Mouse (Mus musculus): ENCODE measurements around the gene Ppp1r9a. TPM values are rescaled to one million over a fixed set of nuclear protein-coding genes. Genes with fewer than 3 reads are reported as not detected.

Gene Ppp1r9a
- polyA plus RNA-seq, 1 experiment from 2014 or later, result 51.7 TPM

DNA sequence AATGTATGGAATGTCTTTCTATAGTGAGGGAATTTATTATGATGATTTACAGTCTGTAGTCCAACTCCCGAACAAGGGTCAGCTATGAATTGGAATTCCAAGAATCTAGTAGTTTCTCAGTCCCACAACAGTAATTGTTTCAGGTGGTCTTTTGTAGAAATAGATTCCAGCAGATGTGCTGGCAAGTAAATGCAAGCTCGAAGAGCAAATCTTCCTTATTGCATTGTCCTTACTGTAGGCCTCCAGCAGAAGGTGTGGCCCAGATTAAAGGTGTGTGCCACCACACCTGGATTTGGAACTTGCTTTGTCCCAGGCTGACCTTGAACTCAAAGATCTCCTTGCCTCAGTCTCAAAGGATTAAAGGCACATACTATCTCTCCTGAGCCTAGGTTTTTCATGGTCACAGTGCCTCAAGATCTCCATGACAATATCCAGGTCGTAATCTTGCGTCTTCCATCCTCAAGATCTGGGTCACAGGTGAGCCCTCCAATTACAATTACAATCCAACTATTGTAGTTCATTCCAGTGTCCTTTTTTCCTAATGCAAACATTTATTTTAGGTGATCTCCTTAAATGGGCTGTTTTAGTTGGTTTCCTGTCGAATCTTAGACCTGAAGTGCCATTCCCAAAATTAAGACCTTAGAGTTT, 130.4 kb downstream of the Ppp1r9a start:
- WGBS, result 91% methylated on average over 5 of the region's 5 CpGs
- H3K27ac ChIP-seq, result no peak overlapping the region
- no peak for ATAC-seq (replicated peaks)

GRCm38 (mm10) chr6:5037225-5037624, 134.5 kb downstream of the Ppp1r9a start:
- Histone ChIP-seq H3K27me3 (replicated peaks) (no peaks in the 10 kb centered on the region), H3K4me1 (no peaks in the 10 kb centered on the region), H3K9ac (no peak overlapping the region), H3K36me3 (replicated peaks) (no peaks in the 10 kb centered on the region), H3K4me2 (no peak overlapping the region), H3K9me3 (no peaks in the 10 kb centered on the region), H3K27ac (no peak overlapping the region), H3K4me3 (no peak overlapping the region)
- ATAC-seq (replicated peaks), result no peak
- WGBS, result 75% methylated on average over 4 of the region's 4 CpGs

More for the DNA sequence above, 130.4 kb downstream of the Ppp1r9a start:
- no peak overlapping the region for H3K4me2 ChIP-seq
- no peak overlapping the region for H3K9ac ChIP-seq
- H3K4me3 ChIP-seq, result no peak overlapping the region
- H3K9me3 ChIP-seq, result no peaks in the 10 kb centered on the region
- H3K4me1 ChIP-seq, result no peaks in the 10 kb centered on the region
- H3K27me3 ChIP-seq (replicated peaks), result no peaks in the 10 kb centered on the region
- no peaks in the 10 kb centered on the region for H3K36me3 ChIP-seq (replicated peaks)

DNA sequence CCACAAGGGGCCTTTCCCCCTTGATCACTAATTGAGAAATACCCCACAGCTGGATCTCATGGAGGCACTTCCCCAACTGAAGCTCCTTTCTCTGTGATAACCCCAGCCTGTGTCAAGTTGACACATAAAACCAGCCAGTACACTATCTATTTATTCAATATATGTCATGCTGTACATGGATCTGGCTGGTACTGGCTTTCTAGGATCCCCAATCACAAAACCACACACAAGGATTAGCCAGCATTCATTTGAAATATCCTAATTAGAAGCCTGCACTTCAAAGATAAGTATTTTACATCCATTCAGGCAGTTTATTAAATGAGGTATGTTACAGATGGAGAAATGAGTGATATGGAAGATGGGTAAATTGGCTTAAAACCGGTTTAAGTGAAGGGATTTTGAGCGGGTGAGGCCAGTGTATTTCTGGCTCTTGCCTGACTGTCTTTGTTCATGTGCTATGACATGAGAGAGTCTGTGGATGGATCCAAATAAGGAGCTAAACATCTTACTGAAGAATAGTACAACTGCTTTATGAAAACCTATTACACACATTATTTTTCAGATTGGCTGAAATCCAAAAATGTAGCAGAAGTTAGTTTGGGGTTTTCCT, 135.5 kb downstream of the Ppp1r9a start:
- H3K4me1 ChIP-seq, result no peaks in the 10 kb centered on the region
- no peaks in the 10 kb centered on the region for H3K9me3 ChIP-seq
- H3K36me3 ChIP-seq (replicated peaks), result no peaks in the 10 kb centered on the region
- no peak overlapping the region for H3K27ac ChIP-seq
- ATAC-seq (replicated peaks), result peak; percentile 57
- no peak overlapping the region for H3K4me2 ChIP-seq
- no peak overlapping the region for H3K9ac ChIP-seq
- H3K4me3 ChIP-seq, result no peak overlapping the region
- 79% methylated on average over 2 of the region's 2 CpGs for WGBS
- H3K27me3 ChIP-seq (replicated peaks), result no peaks in the 10 kb centered on the region

DNA sequence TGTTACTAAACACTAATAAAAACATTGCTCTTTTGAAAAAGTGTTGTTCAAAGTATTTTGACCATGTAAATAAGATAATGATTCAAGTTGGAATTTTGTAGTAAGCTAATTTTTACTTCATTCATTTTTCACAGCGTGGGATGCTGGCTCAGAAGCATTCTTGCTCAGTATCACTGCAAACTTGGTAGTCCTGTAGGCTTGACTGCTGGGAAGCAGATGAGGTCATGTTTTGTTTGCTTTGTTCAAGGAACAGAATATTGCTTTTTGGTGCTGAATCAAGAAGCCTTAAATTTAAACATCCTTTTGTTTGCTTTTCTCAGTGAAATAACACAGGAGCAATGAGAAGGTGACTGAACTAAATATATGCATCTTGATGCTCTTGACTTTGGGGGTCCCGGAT, 136.6 kb downstream of the Ppp1r9a start:
- WGBS, result 66% methylated on average over 2 of the region's 2 CpGs
- no peaks in the 10 kb centered on the region for H3K9me3 ChIP-seq
- no peaks in the 10 kb centered on the region for H3K36me3 ChIP-seq (replicated peaks)
- H3K9ac ChIP-seq, result no peak overlapping the region
- no peaks in the 10 kb centered on the region for H3K27me3 ChIP-seq (replicated peaks)
- no peak overlapping the region for H3K27ac ChIP-seq
- H3K4me1 ChIP-seq, result no peaks in the 10 kb centered on the region
- H3K4me3 ChIP-seq, result no peak overlapping the region
- no peak for ATAC-seq (replicated peaks)
- H3K4me2 ChIP-seq, result no peak overlapping the region

DNA sequence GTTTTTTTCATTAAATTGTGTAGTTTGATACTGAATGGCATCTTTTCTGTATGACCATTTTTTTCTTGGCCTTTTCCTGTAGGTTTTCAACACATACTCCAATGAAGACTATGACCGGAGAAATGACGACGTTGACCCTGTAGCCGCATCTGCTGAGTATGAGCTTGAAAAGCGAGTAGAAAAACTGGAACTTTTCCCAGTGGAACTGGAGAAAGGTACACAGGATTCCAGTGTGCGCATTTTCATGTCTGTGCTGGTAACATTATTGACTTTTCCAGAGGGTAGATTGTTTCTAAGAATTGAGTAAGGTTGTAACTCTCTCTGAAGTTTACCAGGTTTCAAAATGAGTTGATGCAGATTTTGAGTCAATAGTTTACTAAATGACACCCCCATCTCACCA, 143.1 kb downstream of the Ppp1r9a start:
- H3K4me3 ChIP-seq, result no peak overlapping the region
- no peak overlapping the region for H3K9ac ChIP-seq
- no peak overlapping the region for H3K27ac ChIP-seq
- WGBS, result 98% methylated on average over 6 of the region's 6 CpGs
- no peak for ATAC-seq (replicated peaks)
- H3K9me3 ChIP-seq, result no peaks in the 10 kb centered on the region
- H3K27me3 ChIP-seq (replicated peaks), result no peaks in the 10 kb centered on the region
- H3K4me1 ChIP-seq, result no peaks in the 10 kb centered on the region
- H3K4me2 ChIP-seq, result no peak overlapping the region
- H3K36me3 ChIP-seq (replicated peaks), result no peaks in the 10 kb centered on the region

- H3K4me1 ChIP-seq, result no peaks in the 10 kb centered on the region
- no peaks in the 10 kb centered on the region for H3K9me3 ChIP-seq
- H3K9ac ChIP-seq, result no peak overlapping the region
- H3K4me3 ChIP-seq, result no peak overlapping the region
- H3K27me3 ChIP-seq (replicated peaks), result no peaks in the 10 kb centered on the region
- WGBS, result 93% methylated on average over 3 of the region's 3 CpGs
- ATAC-seq (replicated peaks), result no peak
- no peak overlapping the region for H3K4me2 ChIP-seq
- no peak overlapping the region for H3K27ac ChIP-seq
- no peaks in the 10 kb centered on the region for H3K36me3 ChIP-seq (replicated peaks)
These were observed 145.3 kb downstream of the Ppp1r9a start for GRCm38 (mm10) chr6:5048025-5048424.

GRCm38 (mm10) chr6:5052309-5052708, 149.6 kb downstream of the Ppp1r9a start:
- Histone ChIP-seq H3K9me3 (no peaks in the 10 kb centered on the region), H3K4me2 (no peak overlapping the region), H3K27ac (no peak overlapping the region), H3K27me3 (replicated peaks) (no peaks in the 10 kb centered on the region), H3K4me1 (no peaks in the 10 kb centered on the region), H3K36me3 (replicated peaks) (no peaks in the 10 kb centered on the region), H3K4me3 (no peak overlapping the region), H3K9ac (no peak overlapping the region)
- 84% methylated on average over 2 of the region's 2 CpGs for WGBS
- ATAC-seq (replicated peaks), result no peak

- 90% methylated on average over 4 of the region's 4 CpGs for WGBS
- no peaks in the 10 kb centered on the region for H3K4me1 ChIP-seq
These were observed 151.9 kb downstream of the Ppp1r9a start for GRCm38 (mm10) chr6:5054446-5055095.

DNA sequence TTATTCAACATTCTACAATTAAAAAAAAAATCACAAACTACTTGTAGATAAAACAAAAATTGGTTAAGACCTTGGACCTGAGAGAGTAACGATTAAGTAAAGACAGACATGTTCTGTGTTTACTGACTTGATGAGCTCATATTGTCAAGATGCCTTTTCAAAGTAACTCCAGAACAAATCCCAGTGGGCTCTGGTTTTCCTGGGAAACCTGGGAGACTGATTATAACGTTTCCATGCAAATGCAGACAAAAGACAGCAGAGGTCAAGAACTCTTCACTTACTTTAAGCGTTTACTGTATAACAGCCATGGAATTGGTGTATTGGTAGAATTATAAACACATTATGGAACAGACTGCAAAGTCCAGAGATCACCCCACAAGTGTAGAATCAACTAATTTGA, 172.0 kb downstream of the Ppp1r9a start:
- Histone ChIP-seq H3K9ac (no peak overlapping the region), H3K27ac (no peak overlapping the region), H3K36me3 (replicated peaks) (no peaks in the 10 kb centered on the region), H3K4me1 (no peaks in the 10 kb centered on the region), H3K27me3 (replicated peaks) (no peaks in the 10 kb centered on the region), H3K4me3 (no peak overlapping the region), H3K4me2 (no peak overlapping the region), H3K9me3 (no peaks in the 10 kb centered on the region)
- ATAC-seq (replicated peaks), result no peak
- 68% methylated on average over 3 of the region's 3 CpGs for WGBS

More at GRCm38 (mm10) chr6:5054446-5055095, 151.9 kb downstream of the Ppp1r9a start:
- no peak overlapping the region for H3K4me2 ChIP-seq
- no peak overlapping the region for H3K27ac ChIP-seq
- no peak for ATAC-seq (replicated peaks)
- H3K36me3 ChIP-seq (replicated peaks), result no peaks in the 10 kb centered on the region
- no peaks in the 10 kb centered on the region for H3K9me3 ChIP-seq
- H3K27me3 ChIP-seq (replicated peaks), result no peaks in the 10 kb centered on the region
- H3K4me3 ChIP-seq, result no peak overlapping the region
- H3K9ac ChIP-seq, result no peak overlapping the region

DNA sequence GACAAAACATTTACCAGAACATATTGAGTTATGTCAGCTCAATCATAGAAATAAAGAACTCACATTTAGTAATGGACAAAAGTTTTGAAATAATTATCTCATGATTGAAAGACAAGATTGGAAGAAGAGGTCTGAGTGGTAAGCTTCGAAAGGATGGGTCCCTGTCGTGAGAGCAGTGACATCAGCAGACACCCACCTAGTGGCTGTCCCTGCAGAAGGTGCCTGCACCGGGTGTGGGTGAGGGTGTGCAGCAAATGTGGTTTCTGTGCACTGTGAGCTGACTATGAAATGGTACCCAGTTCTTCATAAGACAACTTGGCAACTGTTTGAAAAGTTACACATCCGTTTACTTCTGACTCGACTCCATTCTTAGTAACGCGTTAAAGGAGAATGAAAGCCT, 173.0 kb downstream of the Ppp1r9a start:
- Histone ChIP-seq H3K27me3 (replicated peaks) (no peaks in the 10 kb centered on the region), H3K4me3 (no peak overlapping the region), H3K4me1 (peaks cover 8% of the 10 kb centered on the region; the same call in 1 of the 2 replicates), H3K36me3 (replicated peaks) (no peaks in the 10 kb centered on the region), H3K4me2 (no peak overlapping the region), H3K27ac (no peak overlapping the region), H3K9ac (no peak overlapping the region), H3K9me3 (no peaks in the 10 kb centered on the region)
- 94% methylated on average over 7 of the region's 7 CpGs for WGBS
- no peak for ATAC-seq (replicated peaks)

DNA sequence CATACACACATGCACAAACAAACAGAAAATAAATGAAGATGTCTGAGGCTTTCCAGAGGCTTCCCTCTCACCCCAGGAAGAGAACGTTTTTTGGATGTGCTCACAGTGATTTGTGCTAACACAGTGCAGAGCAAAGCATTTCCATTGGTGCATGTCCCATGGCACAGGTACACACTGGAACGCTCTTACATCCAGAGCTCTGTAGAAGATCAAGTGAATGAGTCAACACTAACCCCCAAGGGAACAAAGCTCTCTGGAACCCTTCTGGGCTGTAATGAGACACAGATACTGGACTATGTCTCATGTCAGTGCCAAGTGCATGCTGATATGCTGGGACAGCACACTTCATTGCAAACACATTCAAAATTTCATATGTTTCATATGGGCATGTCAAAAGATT, 175.3 kb downstream of the Ppp1r9a start:
- no peaks in the 10 kb centered on the region for H3K36me3 ChIP-seq (replicated peaks)
- WGBS, result 80% methylated on average over 2 of the region's 2 CpGs
- no peak overlapping the region for H3K4me2 ChIP-seq

DNA sequence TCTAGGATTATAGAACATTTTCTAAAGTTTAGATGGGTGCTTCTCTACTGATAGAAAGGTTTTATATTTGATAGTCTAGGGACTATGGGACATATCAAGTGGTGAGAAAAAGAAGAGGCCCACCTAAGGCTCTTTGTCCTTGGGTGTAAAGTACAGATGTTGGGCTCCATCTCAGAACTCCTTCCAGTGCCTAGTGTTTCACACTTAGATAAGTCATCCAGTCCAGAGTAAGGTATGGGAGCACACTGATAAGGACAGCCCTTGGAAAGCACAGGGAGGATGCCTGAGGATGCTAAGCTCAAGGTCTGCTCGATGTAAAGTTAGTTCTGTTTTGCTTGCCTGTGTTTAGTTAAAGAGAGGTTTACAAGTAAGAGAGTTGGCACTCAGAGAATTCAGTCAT, 176.4 kb downstream of the Ppp1r9a start:
- H3K27ac ChIP-seq, result no peak overlapping the region
- H3K4me3 ChIP-seq, result no peak overlapping the region
- WGBS, result 100% methylated on average over 1 of the region's 1 CpGs
- no peaks in the 10 kb centered on the region for H3K27me3 ChIP-seq (replicated peaks)
- H3K9me3 ChIP-seq, result no peaks in the 10 kb centered on the region
- H3K4me1 ChIP-seq, result peaks cover 13% of the 10 kb centered on the region
- H3K9ac ChIP-seq, result no peak overlapping the region
- no peak overlapping the region for H3K4me2 ChIP-seq
- ATAC-seq (replicated peaks), result no peak
- no peaks in the 10 kb centered on the region for H3K36me3 ChIP-seq (replicated peaks)

More for the DNA sequence above, 175.3 kb downstream of the Ppp1r9a start:
- Histone ChIP-seq H3K4me1 (peaks cover 13% of the 10 kb centered on the region), H3K27ac (no peak overlapping the region), H3K9ac (no peak overlapping the region), H3K4me3 (no peak overlapping the region), H3K27me3 (replicated peaks) (no peaks in the 10 kb centered on the region), H3K9me3 (no peaks in the 10 kb centered on the region)
- ATAC-seq (replicated peaks), result no peak

DNA sequence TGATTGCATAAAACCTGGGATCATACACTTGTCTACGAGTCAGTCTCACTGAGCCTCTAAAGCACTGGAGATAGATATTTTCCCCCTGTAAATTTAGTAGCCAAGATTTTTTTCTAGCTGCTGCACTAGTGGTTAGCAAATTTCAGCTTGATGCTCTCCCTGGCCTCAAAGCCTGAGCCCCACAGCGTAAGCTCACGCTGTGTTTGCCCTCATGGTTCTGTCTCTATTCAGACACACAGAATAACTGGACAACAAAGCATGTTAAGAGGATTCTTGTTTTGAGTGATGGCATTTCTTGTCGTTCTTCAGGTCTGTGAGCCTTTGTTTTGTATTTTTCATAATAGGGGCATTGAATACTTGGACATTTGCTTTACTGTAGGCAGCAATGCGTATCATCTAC, 177.4 kb downstream of the Ppp1r9a start:
- no peaks in the 10 kb centered on the region for H3K9me3 ChIP-seq
- ATAC-seq (replicated peaks), result no peak
- no peaks in the 10 kb centered on the region for H3K27me3 ChIP-seq (replicated peaks)
- H3K4me3 ChIP-seq, result no peak overlapping the region
- H3K4me1 ChIP-seq, result peaks cover 13% of the 10 kb centered on the region
- 33% methylated on average over 5 of the region's 5 CpGs for WGBS
- no peak overlapping the region for H3K4me2 ChIP-seq
- H3K36me3 ChIP-seq (replicated peaks), result no peaks in the 10 kb centered on the region
- no peak overlapping the region for H3K27ac ChIP-seq
- H3K9ac ChIP-seq, result no peak overlapping the region

Measured in midbrain, embryonic 15.5 days (tissue).